Mouse (Mus musculus) neural tube, embryonic 15.5 days (tissue): ENCODE measurements at regions not wholly inside any gene's neighbourhood (a gene's known extent, or its start where the extent isn't known, plus 50 kb on each side); places are given as distances from the start of the nearest gene placed in this dataset.
A peak's percentile ranks its signal among the peaks of the same experiment; 100 is the strongest.

Experiments used
- ATAC-seq: fragments of 200-750 bp; cut with Nextera tagmentation; 2 replicates; pipeline ENCODE4 v1.8.0; 2017; ENCODE audit warnings: mild to moderate bottlenecking, moderate TSS enrichment, moderate library complexity; ENCODE audit not compliant: low FRiP score
- H3K27ac ChIP-seq: fragments of 300-500 bp; sonication (generic); replicated peaks from 2 replicates; pipeline ENCODE4 v1.5.1; 2015; ENCODE audit warnings: mild to moderate bottlenecking, inconsistent platforms
- H3K27me3 ChIP-seq: fragments of 300-500 bp; sonication (generic); replicated peaks from 2 replicates; pipeline ENCODE4 v1.6.1; 2015; ENCODE audit warnings: inconsistent platforms
- H3K36me3 ChIP-seq: fragments of 300-500 bp; sonication (generic); 2 replicates; pipeline ENCODE4 v1.6.1; 2015; ENCODE audit warnings: inconsistent platforms
- H3K4me1 ChIP-seq: fragments of 300-500 bp; sonication (generic); 2 replicates; pipeline ENCODE4 v1.6.1; 2015; ENCODE audit warnings: inconsistent platforms
- H3K4me2 ChIP-seq: fragments of 300-500 bp; sonication (generic); 2 replicates; pipeline ENCODE4 v1.6.1; 2015; ENCODE audit warnings: inconsistent platforms, mild to moderate bottlenecking, moderate library complexity
- H3K4me3 ChIP-seq: fragments of 300-500 bp; sonication (generic); replicated peaks from 2 replicates; pipeline ENCODE4 v1.5.1; 2015; ENCODE audit warnings: mild to moderate bottlenecking, inconsistent platforms
- H3K9ac ChIP-seq: fragments of 300-500 bp; sonication (generic); replicated peaks from 2 replicates; pipeline ENCODE4 v1.6.1; 2015; ENCODE audit warnings: mild to moderate bottlenecking, inconsistent platforms
- H3K9me3 ChIP-seq: fragments of 300-500 bp; sonication (generic); replicated peaks from 2 replicates; pipeline ENCODE4 v1.6.1; 2016; ENCODE audit warnings: inconsistent platforms
- WGBS: fragments of 180-500 bp; shearing (Covaris S2); methylation state at CpG from one replicate; pipeline ENCODE4 v1.1.7; 2015; ENCODE audit warnings: mixed read lengths; 5-methylcytosine and 5-hydroxymethylcytosine counted together

DNA sequence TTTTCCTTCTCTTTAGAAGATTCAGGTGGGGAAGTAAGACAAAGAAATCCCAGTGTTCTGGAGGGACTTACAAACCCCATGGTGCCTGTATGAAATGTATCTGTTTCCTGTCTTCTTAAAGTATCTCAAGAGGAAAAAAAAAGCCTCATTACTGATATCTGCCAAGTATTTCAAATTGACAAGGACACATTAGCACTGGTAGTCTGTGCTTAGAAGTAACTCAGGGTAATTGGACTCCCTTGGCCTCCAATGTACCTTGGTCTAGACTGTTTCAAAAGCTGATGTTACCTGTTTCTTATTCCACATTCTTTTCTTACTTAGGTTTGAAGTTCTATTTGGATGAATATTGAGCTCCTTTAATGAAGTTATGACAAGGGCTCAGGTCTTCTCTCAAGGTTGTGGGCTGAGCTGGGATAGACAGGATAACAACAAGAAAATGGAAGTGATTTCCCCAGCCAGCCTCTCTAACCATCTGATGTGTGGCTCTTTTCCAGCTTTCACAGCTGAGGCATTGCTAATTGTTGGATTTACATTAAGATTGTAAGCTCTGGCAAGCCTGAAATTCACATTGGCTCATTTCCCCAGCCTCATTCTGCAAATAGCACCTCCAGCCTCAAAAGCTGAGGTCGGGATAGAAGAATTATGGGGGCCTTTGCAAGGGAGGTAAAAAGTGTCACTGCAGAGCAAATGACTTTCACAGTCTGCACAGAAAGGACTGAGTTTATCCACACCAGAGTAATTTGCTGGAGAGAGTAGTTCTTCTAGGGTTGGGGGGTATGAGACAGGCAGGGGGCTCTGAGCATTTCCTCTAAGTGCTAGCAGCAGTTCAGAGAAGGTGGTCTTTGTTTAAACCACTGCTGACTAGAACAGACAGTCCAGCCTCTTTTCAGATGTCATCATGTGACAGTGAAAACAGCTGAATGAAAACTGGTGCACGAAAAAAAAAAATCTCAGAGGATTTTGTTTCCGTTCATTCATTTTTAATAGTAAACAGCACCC is 292.3 kb upstream of the Nbea start:
- H3K9me3 ChIP-seq: no peaks in the 10 kb centered on the region
- H3K27ac ChIP-seq: peak overlapping the region; percentile 34; the same call in 1 of the 2 replicates
- WGBS: 29% methylated on average over 3 of the region's 3 CpGs
- H3K27me3 ChIP-seq: no peaks in the 10 kb centered on the region
- H3K4me1 ChIP-seq: peaks cover 17% of the 10 kb centered on the region
- H3K36me3 ChIP-seq: no peaks in the 10 kb centered on the region
- H3K4me2 ChIP-seq: no peak overlapping the region
- no peak overlapping the region for H3K9ac ChIP-seq
- H3K4me3 ChIP-seq: no peak overlapping the region
- peak; percentile 28; the same call in 1 of the 2 replicates for ATAC-seq

DNA sequence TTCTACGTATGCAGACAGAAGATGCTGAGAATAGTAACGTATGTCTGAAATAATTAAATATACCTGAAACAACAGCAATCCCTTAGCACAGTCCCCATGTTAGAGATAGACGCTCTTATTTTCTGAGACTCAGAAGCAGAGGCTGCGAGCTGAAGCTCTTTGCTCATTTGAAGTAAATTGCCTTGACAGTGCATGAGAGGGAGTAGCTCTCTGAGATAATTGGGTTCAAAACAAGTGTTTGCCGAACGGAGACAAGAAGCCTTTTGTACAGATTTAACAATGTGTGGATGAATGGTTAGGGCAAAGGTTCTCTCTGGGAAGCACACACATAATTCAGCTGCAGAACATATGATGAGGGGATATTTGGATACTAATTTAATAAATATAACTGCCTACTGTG is 289.1 kb upstream of the Nbea start:
- Histone ChIP-seq H3K27me3 (no peaks in the 10 kb centered on the region), H3K4me3 (no peak overlapping the region), H3K9me3 (no peaks in the 10 kb centered on the region), H3K4me2 (no peak overlapping the region), H3K27ac (no peak overlapping the region), H3K36me3 (no peaks in the 10 kb centered on the region), H3K9ac (no peak overlapping the region), H3K4me1 (peaks cover 17% of the 10 kb centered on the region)
- ATAC-seq: no peak
- WGBS: 38% methylated on average over 6 of the region's 6 CpGs

DNA sequence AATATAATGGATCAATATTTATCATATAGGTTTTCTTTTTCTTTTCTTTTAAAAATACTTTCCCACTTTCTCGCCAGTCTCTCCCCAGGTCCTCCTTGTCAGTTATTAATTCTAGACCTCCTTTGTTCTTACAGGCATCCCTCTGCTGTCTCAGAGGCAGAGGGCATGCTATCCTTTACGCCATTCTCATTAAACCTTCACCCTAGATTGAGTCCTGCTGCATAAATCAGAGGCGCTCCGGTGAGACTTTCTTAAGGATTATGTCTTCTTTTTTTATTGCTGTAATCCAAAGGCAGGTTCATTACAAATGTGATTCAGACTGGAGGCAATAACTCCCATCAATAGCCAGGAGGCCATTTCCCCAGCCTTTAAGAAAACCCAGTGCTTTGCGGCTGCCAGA is 288.3 kb upstream of the Nbea start:
- no peak overlapping the region for H3K4me3 ChIP-seq
- no peaks in the 10 kb centered on the region for H3K9me3 ChIP-seq
- H3K27ac ChIP-seq: no peak overlapping the region
- WGBS: 25% methylated on average over 5 of the region's 5 CpGs
- H3K36me3 ChIP-seq: no peaks in the 10 kb centered on the region
- H3K4me2 ChIP-seq: no peak overlapping the region
- ATAC-seq: peak; percentile 62
- no peaks in the 10 kb centered on the region for H3K27me3 ChIP-seq
- H3K4me1 ChIP-seq: peaks cover 17% of the 10 kb centered on the region
- H3K9ac ChIP-seq: no peak overlapping the region

DNA sequence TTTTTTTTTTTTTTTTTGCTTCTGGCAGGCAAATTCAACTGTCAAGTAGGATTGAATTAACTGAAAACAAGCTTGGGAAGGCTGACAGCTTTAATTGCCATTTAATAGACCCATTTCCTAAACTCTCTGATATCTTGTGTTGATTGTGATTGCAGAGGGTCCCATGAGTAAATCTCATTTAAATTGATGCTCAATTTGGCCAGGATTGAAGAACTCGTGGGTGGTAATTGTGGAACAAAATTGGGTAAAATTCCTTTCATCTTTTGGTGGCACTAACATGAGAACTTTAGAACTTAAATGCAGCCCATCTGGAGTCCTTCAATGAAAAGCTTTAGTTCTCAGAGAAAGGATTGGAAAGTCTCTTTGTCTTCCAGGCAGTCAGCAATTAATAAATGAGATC is 287.7 kb upstream of the Nbea start:
- Histone ChIP-seq H3K4me3 (no peak overlapping the region), H3K9me3 (no peaks in the 10 kb centered on the region), H3K4me1 (peaks cover 13% of the 10 kb centered on the region), H3K4me2 (no peak overlapping the region), H3K27me3 (no peaks in the 10 kb centered on the region), H3K9ac (no peak overlapping the region), H3K36me3 (no peaks in the 10 kb centered on the region), H3K27ac (no peak overlapping the region)
- WGBS: 5% methylated on average over 1 of the region's 1 CpGs
- ATAC-seq: no peak

DNA sequence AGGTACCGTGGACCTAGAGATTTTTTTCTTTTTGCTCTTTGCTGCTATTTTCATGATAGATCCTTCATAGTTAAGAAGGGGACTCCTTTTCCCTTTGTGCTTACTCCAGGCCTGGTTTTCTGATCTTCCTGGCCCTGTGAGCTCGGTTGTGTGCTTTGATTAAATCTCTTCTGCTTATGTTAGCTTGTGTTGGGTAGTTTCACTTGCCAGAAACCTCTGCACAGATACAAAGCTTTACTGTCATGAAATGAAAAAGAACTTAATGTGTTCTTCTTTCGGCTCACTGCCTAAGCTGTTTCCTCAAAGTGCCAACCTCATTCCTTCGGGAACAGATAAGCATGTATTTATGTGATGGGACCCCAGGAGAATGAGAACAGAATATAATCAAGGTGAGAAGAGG is 274.1 kb upstream of the Nbea start:
- Histone ChIP-seq H3K4me1 (peaks cover 12% of the 10 kb centered on the region; the same call in 1 of the 2 replicates), H3K4me2 (no peak overlapping the region), H3K27me3 (no peaks in the 10 kb centered on the region), H3K9ac (no peak overlapping the region), H3K9me3 (no peaks in the 10 kb centered on the region), H3K36me3 (no peaks in the 10 kb centered on the region), H3K27ac (no peak overlapping the region), H3K4me3 (no peak overlapping the region)
- ATAC-seq: no peak
- 40% methylated on average over 4 of the region's 4 CpGs for WGBS

DNA sequence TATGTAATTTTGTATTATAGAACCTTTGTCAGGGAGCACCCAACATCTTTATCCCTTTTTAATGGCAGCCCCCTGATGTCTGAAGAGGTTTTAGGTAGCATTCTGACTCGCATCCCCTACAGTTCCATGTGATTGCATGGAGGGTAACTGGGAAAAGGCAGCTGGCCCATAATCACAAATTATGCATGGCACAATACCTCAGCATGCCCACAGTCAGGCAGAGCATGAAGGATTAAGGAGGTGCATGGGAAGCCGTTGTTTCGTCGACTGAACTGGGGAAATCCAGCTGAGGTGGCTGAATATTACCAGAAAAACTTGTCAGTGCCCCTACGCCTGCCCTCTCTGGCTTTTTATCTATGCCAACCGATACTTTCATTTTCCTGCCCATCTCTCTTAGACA is 272.8 kb upstream of the Nbea start:
- Histone ChIP-seq H3K36me3 (no peaks in the 10 kb centered on the region), H3K27me3 (no peaks in the 10 kb centered on the region), H3K9me3 (no peaks in the 10 kb centered on the region), H3K4me1 (peaks cover 12% of the 10 kb centered on the region; the same call in 1 of the 2 replicates), H3K4me3 (no peak overlapping the region), H3K4me2 (no peak overlapping the region), H3K9ac (no peak overlapping the region), H3K27ac (no peak overlapping the region)
- 32% methylated on average over 6 of the region's 6 CpGs for WGBS
- no peak for ATAC-seq

DNA sequence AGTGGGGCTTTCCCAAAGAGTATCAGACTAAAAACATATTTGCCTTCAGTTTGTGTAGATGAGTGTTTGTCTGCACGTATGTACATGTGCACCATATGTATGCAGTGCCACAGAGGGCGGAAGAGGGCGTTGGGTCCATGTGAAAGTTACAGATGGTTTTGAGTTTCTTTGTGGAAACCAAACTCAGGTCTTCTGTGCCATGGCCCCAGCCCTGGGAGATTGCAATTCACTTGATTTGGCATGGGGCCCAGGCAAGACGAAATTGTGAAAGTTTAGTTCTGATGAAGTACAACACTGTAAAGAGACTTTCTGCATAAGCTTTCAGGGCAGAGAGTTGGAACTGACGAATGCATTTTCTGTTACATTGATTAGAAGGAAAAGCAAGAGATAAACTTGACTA is 255.4 kb upstream of the Nbea start:
- 0 out of 2 replicates have a peak overlapping the region, but pooled peaks have one; percentile 51 for H3K27ac ChIP-seq
- no peak overlapping the region for H3K9ac ChIP-seq
- WGBS: 58% methylated on average over 5 of the region's 5 CpGs

DNA sequence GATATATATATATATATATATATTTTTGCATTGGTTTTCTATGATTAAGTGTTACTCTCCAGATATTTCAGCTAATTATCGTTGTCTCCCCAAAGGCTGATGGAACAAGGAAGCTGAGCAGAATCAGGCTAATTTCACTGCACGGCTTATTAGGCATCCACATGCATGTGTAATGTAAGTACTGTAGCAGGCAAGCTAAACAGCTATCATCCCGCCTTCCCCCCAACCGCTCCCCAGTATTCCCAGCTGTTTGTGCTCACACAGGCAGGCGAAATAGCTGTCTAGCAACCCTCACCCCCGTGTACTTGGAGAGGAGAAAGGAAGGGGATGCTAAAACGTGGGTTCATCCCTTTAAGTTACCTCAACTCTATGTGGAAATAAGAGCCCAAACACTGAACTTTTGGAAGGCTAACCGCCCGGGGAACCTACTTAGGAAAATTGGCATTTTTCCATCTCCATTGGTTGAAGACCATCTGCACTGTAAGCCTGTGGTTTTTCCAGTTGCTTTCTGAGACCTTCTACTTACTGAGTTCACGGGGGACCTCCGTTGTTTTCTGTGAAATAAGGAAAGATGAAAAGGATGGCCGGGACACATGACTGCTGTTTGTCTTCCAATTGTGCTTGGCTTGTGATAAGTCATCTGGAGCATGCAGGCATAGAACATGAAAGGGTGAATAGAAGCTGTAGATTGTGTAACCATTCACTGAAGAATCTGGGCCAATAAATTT is 254.7 kb upstream of the Nbea start:
- 26% methylated on average over 12 of the region's 12 CpGs for WGBS
- peak overlapping the region; percentile 30 for H3K4me2 ChIP-seq
- no peaks in the 10 kb centered on the region for H3K36me3 ChIP-seq
- no peaks in the 10 kb centered on the region for H3K9me3 ChIP-seq
- no peak overlapping the region for H3K9ac ChIP-seq
- ATAC-seq: peak; percentile 55; the same call in 1 of the 2 replicates
- H3K27me3 ChIP-seq: no peaks in the 10 kb centered on the region
- 0 out of 2 replicates have a peak overlapping the region, but pooled peaks have one; percentile 51 for H3K27ac ChIP-seq
- no peak overlapping the region for H3K4me3 ChIP-seq
- H3K4me1 ChIP-seq: peaks cover 10% of the 10 kb centered on the region

More for the DNA sequence above, 255.4 kb upstream of the Nbea start:
- no peak overlapping the region for H3K4me3 ChIP-seq
- H3K27me3 ChIP-seq: no peaks in the 10 kb centered on the region
- no peaks in the 10 kb centered on the region for H3K9me3 ChIP-seq
- no peaks in the 10 kb centered on the region for H3K36me3 ChIP-seq
- H3K4me2 ChIP-seq: no peak overlapping the region
- H3K4me1 ChIP-seq: peaks cover 10% of the 10 kb centered on the region
- no peak for ATAC-seq

DNA sequence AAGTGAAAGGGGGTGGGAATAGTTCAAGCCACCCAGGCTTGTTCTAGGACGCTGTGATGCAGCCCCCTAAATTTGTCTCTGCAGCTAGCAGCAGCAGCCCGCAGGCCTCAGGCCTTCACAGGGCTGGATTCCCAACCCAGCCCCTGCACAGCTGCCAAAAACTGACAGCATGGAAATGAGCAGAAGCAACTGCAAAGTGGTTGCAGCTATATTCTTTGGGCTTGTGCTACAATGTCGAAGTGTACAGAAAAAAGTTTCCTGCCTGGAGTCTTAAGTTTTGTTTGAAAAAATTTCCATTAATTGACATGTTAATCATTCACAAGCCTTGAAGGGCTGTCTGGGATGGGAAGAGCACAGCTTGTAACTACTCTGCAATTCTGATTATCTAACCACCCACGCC is 253.6 kb upstream of the Nbea start:
- ATAC-seq: no peak
- no peak overlapping the region for H3K4me2 ChIP-seq
- H3K9me3 ChIP-seq: no peaks in the 10 kb centered on the region
- no peak overlapping the region for H3K4me3 ChIP-seq
- H3K9ac ChIP-seq: no peak overlapping the region
- no peak overlapping the region for H3K27ac ChIP-seq
- no peaks in the 10 kb centered on the region for H3K27me3 ChIP-seq
- WGBS: 25% methylated on average over 4 of the region's 4 CpGs
- peaks cover 10% of the 10 kb centered on the region for H3K4me1 ChIP-seq
- H3K36me3 ChIP-seq: no peaks in the 10 kb centered on the region

DNA sequence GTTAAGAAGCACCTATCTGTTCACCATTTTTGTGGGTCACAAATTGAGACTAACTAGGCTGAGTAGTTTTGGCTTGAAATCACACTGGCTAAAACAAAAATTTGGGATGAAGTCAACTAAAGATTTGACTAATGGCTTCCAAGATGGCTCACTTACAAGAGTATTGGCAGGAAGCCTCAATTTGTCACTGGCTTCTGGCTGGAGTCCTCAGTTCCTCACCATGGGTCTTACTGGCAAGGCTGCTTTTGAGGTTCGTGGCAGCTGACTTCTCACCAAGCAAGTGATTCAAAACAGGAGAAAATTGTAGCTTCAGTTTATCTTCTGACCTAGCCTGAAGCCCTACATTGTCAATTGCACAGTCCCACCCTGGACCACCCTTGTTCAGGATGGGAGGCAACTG is 250.0 kb upstream of the Nbea start:
- peaks cover 5% of the 10 kb centered on the region for H3K4me1 ChIP-seq
- H3K4me2 ChIP-seq: no peak overlapping the region
- no peak overlapping the region for H3K4me3 ChIP-seq
- H3K27me3 ChIP-seq: no peaks in the 10 kb centered on the region
- H3K36me3 ChIP-seq: no peaks in the 10 kb centered on the region
- no peaks in the 10 kb centered on the region for H3K9me3 ChIP-seq
- H3K9ac ChIP-seq: no peak overlapping the region
- 65% methylated on average over 1 of the region's 1 CpGs for WGBS
- ATAC-seq: no peak
- no peak overlapping the region for H3K27ac ChIP-seq

DNA sequence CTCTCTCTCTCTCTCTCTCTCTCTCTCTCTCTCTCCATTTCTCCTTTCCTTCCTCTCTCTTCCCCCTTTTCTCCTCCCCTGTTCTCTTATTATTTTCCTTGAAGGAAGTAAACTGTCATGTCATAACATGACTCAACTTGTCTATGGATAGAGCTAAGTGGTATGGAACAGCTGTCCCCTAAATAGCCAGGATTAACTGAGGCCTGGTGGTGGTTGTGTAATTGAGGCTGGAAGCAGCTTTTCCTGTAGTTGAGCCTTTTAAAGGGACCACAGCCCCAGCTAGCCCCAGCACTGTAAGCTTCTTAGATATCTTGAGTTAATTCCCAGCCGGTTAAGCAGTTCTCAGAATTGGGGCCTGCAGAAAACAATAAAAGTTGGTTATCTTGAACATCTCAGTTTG is 243.7 kb upstream of the Nbea start:
- no peaks in the 10 kb centered on the region for H3K4me1 ChIP-seq
- no peak overlapping the region for H3K9ac ChIP-seq
- no peak overlapping the region for H3K27ac ChIP-seq
- no peaks in the 10 kb centered on the region for H3K27me3 ChIP-seq
- H3K36me3 ChIP-seq: no peaks in the 10 kb centered on the region
- ATAC-seq: no peak
- no peak overlapping the region for H3K4me3 ChIP-seq
- H3K9me3 ChIP-seq: no peaks in the 10 kb centered on the region
- 95% methylated on average over 1 of the region's 1 CpGs for WGBS
- H3K4me2 ChIP-seq: no peak overlapping the region
